Mouse (Mus musculus): ENCODE measurements around the gene Ddx1.

DNA sequence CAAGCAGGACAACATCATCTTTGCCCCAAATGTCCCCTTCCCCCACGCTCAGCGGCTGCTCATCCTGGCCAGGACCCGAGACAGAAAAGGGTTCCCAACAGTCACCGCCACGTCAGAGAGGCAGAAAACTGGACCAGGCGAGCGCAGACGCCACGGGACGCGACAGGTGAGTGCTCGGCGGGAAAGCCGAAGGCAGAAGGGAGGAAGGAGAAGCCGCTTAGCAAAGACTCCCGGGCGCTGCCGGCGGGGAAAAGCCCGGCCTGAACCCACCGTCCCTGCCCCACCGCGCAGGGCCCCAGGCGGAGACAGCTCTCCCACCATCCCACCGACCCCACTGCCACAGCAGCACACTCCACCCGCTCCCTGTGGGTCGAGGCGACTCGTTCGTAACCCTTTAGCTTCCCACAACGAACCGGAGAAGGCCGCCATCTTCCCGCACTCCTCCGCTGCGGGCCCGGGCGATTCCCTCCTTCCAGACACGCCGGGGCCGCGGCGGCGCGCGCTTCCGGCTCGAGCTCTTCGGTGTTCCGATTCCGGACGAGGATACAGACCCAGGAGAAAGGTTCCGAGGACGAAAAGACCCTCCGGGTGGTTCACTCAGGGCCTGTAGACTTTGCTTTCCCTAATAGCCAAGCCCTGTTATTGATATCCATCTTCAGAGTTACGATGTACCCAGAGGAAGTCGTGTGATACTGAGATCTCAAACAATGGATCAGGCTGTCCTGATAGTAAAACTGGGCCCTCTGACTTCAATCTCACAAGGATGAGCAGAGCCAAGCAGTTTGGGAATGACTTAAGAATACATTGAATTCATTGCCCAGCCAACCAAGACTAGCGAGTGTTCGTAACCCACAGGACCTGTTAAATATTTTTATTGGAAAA is at the start of gene Ddx1:
- TF ChIP-seq CTCF (IDR thresholded peaks at IDR 0.05; ENCODE audit: insufficient read depth, low read length) (no peak), POLR2A (IDR thresholded peaks at IDR 0.05; ENCODE audit: borderline replicate concordance, extremely low read depth, low read depth, low read length) (peak; percentile 51; the same call in 1 of the 2 replicates)

All from lung, adult 2 months (tissue).